Mouse (Mus musculus) layer of hippocampus, postnatal 36 days (tissue): Measurements from ENCODE around the gene Prpf40b. TPM values are rescaled to one million over a fixed set of nuclear protein-coding genes. Genes with fewer than 3 reads are reported as not detected.

Experiments
- DNase-seq, 2 experiments: peaks; one replicate each; pipeline ENCODE4 v3.0.0; 2022
- total RNA-seq, 2 experiments: library from RNA; stranded (reverse); gene quantifications; 2 replicates each; pipeline ENCODE4 v1.2.3; 2021

Gene Prpf40b
- total RNA-seq, 2 experiments from 2014 or later, result 96.8 to 98.3 TPM

DNA sequence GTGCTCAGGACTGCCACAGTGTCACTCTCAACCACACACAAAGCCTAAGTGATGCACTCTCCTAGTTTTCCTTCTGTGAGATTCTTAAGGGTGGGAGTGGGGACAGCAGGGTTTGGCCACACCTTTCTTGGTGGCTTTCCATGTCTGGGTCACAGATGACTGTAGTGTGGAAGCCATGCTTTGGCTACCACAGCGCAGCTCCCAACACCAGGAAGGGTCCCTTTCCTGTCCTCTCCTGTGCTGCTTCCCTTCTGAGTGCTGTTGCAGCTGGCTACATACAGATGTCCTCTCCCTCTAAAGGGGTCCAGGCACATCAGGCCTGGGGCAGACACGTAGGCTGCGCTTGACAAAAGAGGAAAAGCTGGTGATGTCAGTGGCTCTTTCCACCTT is 38.8 kb downstream of the Prpf40b start:
- no peak for DNase-seq

DNA sequence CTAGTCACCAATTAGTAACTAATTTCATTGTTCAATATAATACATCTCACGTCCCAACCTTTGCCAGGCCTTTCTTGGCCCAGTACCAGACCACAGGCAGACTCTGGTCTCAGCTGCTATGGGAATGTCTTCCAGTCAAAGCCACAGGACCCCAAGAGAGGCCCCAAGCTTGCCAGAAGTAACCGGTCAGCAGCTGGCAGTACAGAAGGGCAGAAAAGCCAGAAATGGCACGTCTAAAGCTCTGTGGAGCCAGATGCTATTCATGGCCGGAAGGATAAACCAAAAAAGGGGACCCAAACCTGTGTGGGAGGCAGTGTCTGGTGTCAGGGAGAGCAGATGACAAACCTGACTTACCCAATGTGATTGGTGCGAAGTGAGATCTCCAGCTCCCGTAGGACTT is 39.6 kb downstream of the Prpf40b start:
- no peak for DNase-seq

DNA sequence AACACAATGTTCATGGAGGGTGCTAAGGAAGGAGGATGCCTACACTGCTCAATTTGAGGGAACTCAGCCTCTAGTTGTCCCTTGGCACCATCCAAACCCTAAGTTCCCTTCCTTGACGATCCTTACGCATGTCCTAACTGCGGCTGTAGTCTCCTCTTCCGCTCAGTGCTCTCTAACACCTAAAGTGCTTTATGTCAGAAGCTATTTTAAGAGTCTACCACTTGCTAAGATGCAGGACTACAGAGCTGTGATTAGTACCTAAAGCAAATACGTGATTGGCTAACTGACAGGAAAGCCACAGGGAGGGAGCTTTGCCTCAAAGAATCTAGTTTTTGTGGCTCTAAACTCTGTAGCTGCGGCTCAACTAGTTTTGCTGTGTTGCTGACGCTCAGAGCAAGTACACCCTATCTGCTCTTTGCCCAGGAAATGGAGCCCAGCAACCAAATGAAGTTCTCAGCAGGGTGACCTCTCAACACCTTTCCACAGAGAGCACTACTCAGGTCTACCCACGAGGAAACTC is 41.0 kb downstream of the Prpf40b start:
- DNase-seq, result no peak

- no peak for DNase-seq
Measured at GRCm38 (mm10) chr15:99338916-99339315, 44.0 kb downstream of the Prpf40b start.

DNA sequence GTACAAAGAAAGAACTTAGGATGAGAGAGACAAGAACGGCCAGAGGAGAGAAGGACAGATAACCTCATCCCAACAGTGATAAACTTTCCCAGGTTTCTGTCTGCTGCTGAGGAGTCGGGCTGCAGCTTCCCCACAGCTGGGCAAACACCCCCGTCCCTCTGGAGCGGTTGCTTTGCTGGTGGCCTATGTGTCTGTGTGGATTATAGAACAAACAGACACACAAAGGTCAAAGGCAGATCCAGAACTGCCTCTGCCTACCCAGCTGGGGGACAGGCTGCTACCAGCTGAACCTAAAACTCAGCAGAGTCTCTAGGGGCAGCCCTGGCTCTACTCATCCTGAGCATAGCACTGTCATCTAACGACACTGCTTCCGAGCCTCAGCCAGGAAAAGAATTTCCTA is 44.8 kb downstream of the Prpf40b start:
- DNase-seq, result no peak

DNA sequence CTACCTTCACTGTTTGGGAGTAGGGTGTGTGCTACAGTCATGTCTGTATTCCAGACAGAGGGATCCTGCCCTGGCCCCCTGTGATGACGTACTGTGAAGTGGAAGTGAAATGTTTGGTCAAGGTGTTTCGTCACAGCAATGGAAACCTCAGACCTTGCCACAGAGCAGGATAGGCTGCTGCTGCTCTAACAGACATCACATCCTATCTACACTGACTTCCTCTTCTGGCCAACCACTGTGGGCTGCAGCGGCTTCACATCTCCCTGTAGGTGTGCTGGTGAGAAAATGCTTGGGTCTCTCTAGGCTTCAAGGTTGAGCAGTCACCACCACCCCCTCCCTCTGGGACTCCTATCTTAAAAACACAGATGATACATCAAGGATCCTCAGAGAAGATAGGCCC is 46.2 kb downstream of the Prpf40b start:
- no peak for DNase-seq

DNA sequence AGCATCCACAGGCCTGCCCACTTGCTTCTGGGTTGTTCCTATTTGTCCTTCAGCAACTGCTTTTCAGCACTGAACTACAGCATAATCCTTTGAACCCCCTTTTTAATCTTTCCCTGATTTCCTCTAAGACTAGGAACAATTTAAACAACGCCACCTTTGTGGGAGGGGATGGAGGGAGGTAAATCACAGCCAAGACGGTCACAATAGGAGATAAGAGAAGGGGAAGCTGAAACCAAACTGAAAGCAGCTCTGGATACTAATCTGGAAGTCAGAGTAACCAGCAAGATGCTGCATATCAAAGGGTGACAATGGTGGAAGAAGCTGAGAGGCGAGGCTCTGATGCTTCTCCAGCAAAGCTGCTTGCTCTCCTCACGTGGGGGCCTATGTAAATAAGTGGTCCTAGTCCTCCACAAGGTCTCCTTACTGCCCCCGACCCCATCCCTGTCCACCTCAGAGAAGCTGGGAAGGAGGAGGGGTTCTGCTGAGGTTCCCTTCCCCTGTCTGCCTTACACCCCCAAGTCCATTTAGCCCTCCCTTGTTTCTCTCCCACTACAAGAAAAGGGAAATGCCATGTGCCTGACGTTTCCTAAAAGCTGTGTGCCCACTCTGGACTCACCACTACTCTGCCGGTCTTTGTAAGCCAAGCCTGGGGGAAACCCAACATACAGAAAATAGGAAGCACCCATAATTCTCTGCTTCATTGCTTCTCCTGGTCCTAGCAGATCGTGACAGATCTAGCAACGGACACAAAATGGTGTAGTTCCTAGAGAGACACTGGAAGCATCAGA is 47.5 kb downstream of the Prpf40b start:
- DNase-seq, result no peak

DNA sequence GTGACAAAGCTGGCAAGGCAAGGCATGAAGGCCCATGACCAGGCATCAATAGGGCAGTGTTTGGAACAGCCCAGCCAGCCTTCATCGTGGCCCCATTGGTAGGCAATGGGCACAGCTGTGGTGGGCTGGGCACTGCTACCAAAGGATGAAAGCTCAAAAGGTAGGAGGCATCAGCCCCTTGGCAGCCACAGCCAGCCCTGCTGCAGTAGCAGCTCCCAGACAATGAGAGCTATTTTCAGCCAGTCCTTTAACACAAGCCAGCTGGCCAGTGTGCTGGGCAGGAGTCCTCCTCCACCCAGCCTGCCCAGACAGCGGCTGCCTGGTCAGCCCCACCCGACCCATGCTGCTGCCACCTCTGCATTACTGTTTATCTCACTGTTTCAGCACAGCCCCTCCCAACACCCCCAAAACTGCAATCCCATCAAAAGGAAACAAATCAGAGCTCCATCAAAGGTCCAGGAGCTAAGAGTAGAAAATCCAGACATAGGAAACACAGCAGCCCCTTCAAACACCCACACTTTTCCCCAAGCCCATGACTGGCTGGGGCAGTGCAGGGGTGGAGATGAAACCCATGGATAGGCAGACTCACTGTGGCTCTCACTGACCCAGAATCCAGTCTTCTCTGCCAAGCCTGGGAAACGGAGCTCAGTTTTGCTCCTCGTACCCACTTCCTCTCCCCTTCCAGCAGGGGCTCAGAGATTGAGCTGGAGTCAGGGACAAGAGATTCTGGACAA is 48.7 kb downstream of the Prpf40b start:
- DNase-seq, result peak; percentile 60 to 73

DNA sequence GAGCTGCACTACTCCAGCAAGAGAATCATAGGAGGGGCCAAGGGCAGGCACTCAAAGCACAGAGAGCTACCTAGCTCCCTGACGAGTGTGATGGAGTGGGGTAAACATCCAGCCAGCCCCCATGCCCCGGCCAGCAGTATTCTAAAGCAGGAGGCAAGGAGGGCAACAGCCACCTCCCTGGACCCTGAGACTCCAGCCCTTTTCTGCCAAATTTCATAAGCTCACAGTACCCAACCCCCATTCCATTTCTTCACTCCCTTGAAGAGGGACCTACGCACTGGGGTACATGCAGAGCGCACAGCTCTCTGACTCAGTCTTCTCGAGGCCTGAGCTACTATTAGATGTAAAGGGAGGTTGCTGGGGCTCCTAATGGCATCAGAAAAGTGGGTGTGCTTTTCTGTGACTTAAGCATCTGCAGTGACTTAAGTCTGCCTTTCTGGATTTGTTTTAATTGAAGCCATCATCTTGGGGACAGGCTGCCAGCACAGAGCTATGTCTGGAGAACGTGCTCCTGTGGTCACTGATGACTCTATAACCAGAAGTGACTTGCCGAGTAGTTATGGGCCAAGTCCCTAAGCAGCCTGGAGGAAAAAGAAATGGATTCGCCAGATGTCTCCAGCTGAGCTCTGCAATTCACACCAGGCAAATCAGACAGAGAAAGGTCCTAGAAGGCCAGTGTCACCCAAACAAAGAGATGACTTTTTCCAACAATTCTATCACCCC is 49.4 kb downstream of the Prpf40b start:
- DNase-seq, result no peak

- DNase-seq, result no peak
Measured at GRCm38 (mm10) chr15:99344961-99345360, 50.1 kb downstream of the Prpf40b start.

DNA sequence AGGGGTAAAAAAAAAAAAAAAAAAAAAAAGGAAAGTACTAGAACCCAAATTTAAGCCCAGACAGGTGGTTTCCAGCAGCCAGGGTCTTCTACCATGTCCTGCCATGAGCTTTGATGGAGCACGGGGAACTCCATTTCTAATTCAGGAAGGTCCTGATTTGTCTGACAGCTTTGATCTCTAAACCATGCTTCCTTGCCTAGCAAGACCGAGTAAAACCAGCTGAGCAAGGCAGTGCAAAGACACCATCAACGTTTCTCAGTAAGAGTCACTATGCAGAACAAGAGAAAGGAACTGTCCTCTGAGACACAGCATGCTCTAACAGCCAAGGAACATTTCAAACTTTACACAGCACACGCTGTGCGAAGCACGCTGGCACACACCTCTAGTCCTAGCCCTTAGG is 56.7 kb downstream of the Prpf40b start:
- DNase-seq, result no peak

DNA sequence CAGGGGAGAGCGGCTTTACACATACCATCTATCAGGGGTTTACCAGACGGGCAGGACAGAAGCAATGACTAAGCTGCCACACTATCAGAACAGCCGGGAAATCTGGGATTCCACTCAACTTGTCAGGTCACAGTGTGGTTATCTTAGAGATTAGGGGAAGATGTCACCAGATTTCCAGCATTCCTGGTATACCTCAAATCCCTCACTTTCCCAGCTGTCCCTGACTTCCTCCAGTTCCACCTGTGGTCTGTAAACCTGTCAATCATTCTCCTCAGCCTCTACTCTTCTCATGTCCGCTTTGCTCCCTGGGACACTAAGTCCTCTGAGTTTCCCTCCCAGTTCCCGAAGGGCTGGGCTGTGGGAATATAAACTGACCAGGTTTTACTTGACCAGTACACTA is 57.4 kb downstream of the Prpf40b start:
- DNase-seq, result no peak

- no peak for DNase-seq
Measured at GRCm38 (mm10) chr15:99355660-99356059, 60.8 kb downstream of the Prpf40b start.

- no peak for DNase-seq
Measured at GRCm38 (mm10) chr15:99356462-99356861, 61.6 kb downstream of the Prpf40b start.

DNA sequence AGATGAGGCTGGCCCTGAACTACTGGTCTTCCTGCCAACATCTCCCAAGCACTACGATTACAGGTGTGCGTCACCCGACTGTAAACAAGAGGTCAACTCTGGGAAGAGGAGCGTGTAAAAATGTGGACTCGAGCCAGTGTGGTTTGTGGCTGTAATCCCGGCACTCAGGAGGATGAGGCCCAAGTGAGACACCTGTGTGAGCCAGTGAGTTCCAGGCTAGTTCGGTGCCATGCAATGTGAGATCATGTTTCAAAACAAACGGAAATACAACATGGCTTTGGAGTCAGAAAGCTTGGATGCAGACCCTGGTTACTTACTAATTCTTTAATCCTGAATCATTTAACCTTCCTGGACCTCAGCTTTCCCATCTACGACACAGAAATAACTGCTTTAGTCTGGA is 64.1 kb downstream of the Prpf40b start:
- DNase-seq, result no peak

DNA sequence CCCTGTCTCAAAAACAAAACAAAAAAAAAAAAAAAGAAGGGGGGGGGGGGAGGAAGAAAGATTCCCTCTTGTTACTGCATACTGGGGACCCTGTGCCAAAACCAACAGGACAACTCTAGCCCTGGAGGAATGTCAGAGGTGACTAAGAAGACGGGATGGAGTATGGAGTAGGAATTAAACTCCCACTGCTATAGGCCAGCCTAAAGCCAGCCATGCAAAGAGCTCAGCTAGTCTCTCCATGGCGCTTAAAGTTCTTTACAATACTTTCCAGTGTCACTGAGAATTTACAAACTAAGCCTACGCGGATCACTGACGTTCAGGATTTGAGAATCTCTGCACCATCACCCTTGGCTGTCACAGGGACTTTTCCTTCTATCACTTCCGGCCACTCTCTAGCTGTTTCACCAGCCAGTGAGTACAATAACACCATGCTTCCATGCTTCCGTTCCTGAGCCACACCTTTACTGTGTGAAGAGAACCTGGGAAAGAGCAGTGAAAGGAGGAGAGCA is 69.2 kb downstream of the Prpf40b start:
- DNase-seq, result no peak

DNA sequence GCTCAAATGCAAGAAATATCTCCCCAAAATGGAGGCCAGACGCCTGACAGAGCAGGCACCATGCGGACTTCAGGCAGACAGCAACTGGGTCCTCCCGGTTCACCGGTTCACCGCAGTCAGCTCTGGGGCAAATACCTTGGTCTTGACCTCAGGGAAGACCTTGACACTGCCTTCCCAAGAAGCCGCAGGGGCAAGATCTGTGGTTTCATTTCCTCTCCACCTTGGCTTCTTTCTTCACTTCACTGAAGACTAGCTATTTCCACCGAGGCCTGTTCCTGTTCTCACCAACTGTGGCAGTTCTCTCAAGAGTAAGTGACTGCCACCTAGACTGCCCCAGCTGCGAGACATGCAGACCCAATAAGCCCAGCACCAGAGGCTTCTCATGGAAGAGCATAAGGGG is 70.0 kb downstream of the Prpf40b start:
- DNase-seq, result no peak

Other genes with a start within 250 kb of the Prpf40b start
- 1 to 10 TPM in 1 of 2 experiments, under 1 TPM in 1; 0.82 to 2.2 TPM for gene Prph, start 239.9 kb upstream of the Prpf40b start, total RNA-seq
- gene Troap, start 220.5 kb upstream of the Prpf40b start, total RNA-seq, result under 1 TPM; 0.38 to 0.40 TPM
- gene C1ql4, start 207.3 kb upstream of the Prpf40b start, total RNA-seq, result under 1 TPM in 1 of 2 experiments, not detected in 1; 0.30 TPM
- under 1 TPM in 1 of 2 experiments, not detected in 1; 0.30 TPM for gene Dnajc22, start 201.9 kb upstream of the Prpf40b start, total RNA-seq
- 10 to 100 TPM; 32.0 to 32.8 TPM for gene Spats2, start 169.2 kb upstream of the Prpf40b start, total RNA-seq
- gene Kcnh3, start 70.2 kb upstream of the Prpf40b start, total RNA-seq, result 10 to 100 TPM; 71.6 to 78.9 TPM
- 10 to 100 TPM; 63.3 to 71.5 TPM for gene Mcrs1, start 43.1 kb upstream of the Prpf40b start, total RNA-seq
- 1 to 10 TPM; 1.1 to 1.6 TPM for gene Fam186b, start 801 bp downstream of the Prpf40b start, total RNA-seq
- 1 to 10 TPM; 9.2 to 10.0 TPM for gene Fmnl3, start 75.4 kb downstream of the Prpf40b start, total RNA-seq
- 100 to 1,000 TPM; 357 TPM for gene Tmbim6, start 97.8 kb downstream of the Prpf40b start, total RNA-seq
- gene Nckap5l, start 162.7 kb downstream of the Prpf40b start, total RNA-seq, result 10 to 100 TPM; 20.3 to 20.9 TPM
- gene Bcdin3d, start 179.6 kb downstream of the Prpf40b start, total RNA-seq, result 1 to 10 TPM; 3.9 to 5.0 TPM
- gene Faim2, start 233.1 kb downstream of the Prpf40b start, total RNA-seq, result 100 to 1,000 TPM; 373 to 394 TPM